Mouse (Mus musculus) spleen, postnatal 4 days (tissue): ENCODE results near the gene Hnrnpab.

Experiments used
- DNase-seq, 2 experiments: peaks; one replicate each; pipeline ENCODE4 v3.0.0; 2022; ENCODE audit warnings: low spot score in 2 of 2

Hnrnpab gene

DNA sequence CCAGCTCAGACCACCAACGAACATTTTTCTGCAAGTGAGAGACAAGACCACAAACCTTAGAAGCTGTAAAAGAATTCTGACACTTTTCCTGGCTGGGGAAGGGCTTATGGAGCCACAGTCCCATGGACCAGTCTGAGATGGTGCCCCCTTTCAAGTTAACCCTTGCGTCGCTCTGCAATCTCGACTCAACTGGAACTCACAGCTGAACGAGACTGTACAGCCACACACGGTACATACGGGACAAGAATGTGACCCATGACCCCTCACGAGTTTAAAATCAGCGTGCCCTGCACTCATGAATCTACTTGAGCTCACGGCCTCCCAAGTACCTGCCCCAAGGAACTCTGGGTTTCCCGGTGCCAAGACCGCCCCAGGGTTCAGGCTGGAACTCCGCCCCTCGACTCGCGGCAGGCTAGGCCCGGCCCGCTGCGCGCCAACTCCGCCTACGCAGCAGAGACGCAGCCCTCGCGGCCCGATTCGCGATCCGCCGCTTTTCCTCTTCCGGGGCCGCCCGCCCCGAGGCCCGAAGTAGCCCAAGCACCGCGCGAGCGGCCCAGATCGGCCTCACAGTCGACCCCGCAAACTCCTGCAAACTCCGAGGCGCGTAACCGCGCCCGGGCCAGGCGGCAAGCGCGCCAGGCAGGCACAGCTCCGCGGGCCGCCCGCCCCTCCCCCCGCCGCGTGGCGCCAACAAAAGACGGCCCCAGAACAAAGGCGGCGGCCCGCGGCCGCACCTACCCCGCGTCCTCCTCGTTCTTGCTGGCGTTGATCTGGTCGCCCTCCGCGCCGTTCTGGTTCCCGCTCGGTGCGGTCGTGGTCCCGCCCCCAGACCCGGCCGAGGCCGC lies 823 bp downstream of the Hnrnpab start:
- peak; percentile 88 to 93 for DNase-seq

DNA sequence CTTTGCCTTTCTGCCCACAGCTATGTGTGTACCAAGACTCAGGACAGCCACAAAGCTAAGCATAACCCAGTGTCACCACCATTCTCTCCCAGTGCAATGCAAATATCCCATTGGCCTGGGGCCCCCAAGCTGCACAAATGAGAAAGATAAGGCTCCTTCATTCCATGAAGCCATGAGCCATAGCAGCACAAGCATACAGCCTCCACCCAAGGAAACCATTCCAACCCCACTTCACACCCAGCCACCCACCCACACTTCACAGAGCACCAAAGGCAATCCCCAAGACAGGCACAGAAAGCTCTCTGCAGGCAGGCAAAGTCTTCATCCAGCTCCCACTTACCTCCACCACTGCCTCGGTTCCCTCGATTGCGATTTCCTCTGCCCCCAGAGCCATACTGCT lies 4.4 kb downstream of the Hnrnpab start:
- no peak for DNase-seq

DNA sequence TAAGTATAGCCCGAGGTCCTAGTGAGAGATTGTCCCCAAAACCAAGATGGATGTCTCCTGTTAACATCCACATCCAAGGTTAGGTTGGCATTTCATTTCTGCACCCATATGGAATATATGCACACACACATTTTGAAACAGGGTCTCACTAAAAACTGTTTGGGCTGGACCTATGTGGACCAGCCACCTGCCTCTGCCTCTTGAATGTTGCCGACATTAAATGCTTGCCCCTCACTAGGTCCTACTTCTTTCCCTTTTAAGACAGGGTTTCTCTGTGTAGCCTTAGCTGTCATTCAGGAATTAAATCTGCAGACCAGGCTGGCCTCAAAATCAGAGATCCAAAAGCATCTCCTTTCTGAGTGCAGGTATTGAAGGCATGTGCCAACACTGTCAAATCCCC lies 9.1 kb downstream of the Hnrnpab start:
- DNase-seq: no peak

DNA sequence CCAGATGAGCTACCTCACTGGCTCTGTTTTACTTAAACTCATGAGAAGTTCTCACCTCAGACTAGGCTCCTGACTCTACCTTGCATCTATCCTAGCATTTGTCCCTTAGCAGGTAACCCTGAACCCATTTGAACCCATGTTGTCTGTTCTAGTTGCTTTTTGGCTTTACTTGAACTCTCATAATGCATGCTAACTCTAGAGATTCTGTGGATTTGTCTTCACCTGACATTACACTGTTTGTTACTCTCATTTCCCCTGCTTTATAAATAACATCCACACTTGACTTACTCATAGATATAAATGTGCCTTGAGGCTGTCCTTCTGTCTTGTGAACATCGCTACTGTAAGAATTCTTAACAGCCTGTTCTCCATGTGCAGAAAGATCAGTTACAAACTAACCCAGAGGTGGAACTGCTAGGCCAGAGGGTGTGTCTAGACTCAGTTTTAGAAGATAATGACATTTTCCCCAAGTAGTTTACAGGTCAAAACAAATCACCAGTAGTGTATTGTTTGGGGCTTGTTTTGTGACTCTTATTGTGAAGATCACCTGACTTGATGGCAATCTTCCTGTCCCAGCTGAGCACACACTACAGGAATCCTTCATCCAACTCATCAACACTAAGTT lies 11.1 kb downstream of the Hnrnpab start:
- no peak for DNase-seq

DNA sequence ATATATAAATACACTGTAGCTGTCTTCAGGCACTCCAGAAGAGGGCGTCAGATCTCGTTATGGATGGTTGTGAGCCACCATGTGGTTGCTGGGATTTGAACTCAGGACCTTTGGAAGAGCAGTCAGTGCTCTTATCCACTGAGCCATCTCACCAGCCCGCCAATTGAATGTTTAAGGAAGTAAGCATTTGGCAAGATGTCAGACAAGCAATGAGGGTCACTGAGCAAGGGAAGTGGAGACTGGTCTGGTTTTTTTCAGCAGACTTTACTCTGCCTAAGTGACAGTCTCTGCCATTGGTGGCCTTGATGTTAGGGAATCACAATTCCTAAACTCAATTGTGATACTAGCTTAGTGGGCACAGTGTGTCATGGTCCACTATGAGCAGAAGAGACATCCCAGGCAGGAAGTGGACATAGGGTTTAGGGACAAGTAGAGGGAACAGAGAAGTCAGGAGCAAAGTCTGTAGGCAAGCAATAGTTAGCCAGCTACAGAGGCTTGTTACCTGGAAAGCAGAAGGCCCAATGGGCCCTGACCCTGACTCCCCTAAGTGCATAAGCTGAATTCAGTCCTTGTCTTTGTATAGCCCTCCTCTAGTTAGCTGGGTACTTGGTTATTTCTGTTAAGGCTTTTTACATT lies 11.8 kb downstream of the Hnrnpab start:
- DNase-seq: no peak

DNA sequence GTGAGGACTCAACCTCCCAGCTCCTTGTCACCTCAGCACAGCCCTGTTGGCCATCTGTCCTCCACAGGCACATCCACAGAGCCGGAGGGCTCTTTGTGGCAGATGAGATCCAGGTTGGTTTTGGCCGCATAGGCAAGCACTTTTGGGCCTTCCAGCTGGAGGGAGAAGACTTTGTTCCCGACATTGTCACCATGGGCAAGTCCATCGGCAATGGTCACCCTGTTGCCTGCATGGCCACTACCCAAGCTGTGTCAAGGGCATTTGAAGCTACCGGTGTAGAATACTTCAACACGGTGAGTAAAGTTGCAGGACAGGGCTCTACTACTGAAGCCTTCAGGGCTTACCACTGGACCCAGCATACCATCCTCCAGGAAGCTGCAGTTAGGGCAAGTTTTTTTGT lies 12.8 kb downstream of the Hnrnpab start:
- no peak for DNase-seq

DNA sequence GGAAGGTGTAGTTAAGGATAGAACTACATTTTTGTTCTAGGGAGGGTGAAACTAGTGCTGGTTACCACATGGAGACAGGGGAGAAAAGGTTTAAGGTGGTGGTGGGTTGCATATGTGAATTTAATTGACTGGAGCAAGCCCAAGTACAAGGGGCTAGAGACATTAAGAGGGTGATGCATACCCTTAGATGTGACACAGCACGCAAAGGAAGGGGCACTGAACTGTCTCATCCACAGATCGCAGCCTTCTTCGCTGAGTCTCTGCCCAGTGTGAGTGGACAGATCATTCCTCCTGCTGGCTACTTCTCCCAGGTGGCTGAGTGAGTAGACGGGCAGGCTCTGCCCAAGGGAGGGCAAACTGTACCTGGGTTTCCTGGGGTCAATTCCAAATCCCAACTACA lies 13.3 kb downstream of the Hnrnpab start:
- DNase-seq: no peak

DNA sequence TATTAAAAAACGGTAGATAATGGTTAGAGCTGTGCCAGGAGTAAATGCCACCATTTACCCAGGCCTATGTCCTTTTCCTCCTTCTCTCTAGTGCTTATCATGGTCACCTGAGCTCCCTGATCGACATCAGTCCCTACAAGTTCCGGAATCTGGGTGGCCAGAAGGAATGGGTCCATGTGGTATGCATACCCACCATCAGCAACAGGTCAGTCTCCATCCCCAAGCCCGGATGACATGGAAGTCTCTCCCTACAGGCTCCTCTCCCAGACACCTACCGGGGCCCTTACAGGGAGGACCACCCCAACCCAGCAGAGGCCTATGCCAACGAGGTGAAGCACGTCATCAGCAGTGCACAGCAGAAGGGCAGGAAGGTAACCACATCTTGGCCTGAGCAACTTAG lies 14.7 kb downstream of the Hnrnpab start:
- no peak for DNase-seq

DNA sequence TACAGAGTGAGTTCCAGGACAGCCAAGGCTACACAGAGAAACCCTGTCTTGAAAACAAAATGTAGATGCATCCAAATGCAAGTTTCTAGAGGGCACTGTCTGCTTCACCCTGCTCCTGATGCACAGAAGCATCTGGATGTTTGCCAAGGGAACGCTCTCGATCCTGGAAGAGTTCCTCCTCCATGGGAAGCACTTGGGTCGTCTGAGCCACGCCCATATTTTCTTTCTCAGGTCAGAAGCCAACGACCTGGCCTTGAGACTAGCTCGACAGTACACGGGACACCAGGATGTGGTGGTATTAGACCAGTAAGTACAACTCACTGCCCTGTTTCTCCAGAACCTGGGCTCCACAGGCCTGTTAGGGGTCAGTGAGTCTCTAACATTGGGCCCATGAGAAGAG lies 15.5 kb downstream of the Hnrnpab start:
- DNase-seq: no peak

DNA sequence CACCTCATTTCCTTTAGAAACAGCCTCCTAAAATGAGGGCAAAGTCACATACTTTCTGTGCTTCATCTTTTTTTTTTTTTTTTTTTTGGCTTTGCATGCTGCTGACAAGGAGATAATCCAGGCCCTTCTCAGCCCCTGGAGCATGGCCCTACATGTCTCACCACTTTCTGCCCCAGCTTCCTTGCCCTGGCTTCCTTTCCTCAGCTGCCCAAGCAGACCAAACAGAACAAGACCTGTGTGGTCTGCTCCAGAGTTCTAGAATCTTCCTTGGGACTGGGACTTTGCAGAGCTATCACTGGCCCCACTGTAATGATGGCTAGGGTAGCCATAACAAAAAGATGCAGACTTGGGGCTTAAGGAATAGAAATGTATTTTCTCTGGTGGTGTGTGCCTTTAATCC lies 16.6 kb downstream of the Hnrnpab start:
- DNase-seq: no peak

DNA sequence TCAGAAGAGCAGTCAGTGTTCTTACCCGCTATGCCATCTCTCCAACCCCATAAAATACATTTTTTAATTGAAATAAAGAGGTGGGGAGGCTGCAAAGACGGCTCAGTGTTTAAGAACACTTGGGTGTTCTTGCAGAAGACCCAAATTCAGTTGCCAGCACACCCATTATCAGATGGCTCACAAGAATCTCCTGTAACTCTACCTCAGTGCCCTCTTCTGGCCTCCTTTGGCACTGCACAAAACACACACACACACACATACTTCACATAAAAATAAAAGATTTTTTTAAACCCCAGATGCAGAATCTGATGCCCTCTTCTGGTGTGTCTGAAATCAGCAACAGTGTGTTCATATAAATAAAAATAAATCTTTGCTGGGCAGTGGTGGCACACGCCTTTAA lies 17.8 kb downstream of the Hnrnpab start:
- no peak for DNase-seq

DNA sequence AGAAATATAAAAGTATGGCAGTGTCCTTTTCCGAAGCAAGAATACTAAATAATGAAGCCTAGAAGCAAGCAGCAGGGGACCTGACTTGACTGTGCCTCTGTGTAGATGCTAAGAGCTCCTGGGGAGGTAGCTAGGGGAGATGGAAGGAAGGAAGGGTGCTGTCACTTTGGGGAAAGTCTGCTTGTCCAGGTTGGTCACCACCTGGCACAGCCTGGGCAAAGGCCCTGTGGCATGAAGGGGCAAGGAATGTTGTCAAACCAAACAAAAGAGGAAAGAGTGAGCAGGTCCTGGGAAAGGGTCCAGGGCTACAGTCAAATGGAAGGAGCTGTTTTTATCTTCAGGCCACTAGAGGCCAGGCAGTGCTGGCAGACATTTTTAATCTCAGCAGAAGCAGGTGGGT lies 19.6 kb downstream of the Hnrnpab start:
- no peak for DNase-seq

DNA sequence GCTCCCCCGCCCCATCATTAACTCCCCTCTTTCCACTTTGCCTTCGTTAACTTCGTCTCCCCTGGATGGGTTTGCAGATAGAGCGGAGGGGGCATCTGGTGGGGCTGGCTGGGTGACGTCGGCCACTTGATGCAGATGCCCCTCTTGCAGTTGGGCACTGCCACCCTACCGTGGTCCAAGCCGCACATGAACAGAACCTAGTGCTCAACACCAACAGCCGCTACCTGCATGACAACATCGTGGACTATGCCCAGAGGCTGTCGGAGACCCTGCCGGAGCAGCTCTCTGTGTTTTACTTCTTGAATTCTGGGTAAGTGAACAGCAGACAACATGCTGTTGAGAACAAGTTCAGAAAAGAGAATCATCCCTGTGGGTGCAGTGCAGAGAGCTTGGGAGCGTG lies 20.2 kb downstream of the Hnrnpab start:
- DNase-seq: no peak

DNA sequence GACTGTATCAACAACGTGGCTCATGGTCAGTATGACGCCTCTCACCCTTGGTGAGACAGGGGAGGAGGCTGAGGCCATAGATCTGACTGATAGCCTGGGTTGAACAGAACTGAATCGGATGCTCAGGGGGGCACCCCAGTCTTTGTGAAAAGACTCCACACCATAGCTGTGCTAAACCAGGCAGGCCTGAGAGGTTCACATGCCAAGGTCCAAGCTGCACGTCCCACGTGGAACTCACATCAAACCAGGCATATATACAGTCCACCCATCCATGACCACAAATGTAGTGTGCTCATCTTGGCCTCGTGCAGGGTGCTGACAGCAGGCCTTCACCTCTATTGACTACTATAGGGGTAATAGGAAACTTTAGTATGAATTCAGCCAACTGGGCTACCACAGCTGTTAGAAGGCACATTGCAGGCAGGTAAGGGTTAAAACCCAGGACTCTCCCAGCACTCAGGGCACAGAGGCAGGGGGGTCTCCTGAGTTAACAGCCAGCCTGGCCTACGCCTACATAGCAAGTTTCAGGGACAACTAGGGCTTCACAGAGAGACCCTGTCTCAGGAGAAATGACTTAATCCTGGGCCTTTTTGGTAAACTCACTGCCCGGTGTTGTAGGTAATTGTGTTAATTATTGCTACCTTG lies 20.9 kb downstream of the Hnrnpab start:
- no peak for DNase-seq

DNA sequence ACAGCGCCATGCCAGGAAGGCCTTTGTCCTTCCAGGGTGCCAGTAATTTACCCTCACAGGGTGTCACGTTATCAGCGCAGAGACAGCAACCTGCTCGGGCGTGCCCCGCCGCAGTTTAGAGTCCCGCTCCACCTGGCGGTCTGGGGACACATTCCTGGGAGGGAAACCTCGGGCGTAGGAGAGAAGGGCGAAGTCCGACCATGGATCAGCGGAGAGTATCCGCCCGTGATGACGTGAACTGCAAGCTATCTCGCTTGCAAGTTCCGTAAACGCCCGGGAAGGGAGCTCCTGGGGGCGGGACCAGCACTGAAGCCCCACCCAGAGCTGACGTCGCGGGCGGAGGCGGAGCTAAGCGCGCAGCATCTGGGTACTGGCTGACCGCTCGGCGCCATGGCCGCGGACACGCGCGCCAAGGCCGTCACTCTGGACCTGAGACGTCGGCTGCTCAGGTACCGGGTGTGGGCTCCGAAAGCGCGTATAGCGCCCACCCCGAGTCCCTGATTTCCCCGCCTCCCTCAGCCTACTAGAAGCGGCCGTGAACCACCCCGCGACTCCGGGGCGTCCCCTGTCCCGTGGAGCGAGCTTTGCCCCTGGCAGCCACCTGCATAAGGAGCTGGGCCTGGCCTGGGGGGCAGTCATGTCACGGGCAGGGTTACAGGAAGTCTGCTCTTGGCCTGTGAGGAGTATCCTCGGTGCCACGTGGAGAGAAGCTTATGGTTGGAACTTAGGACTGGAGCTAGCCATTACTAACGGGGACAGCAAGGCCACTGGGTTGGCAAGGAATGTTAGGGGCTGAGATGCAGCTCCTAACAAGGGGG lies 22.0 kb downstream of the Hnrnpab start, which contains the start of gene Phykpl:
Gene Phykpl, plus strand, starts transcription at position 327 of the 818 bp plus-strand sequence.
- peak; percentile 97 to 98 for DNase-seq

DNA sequence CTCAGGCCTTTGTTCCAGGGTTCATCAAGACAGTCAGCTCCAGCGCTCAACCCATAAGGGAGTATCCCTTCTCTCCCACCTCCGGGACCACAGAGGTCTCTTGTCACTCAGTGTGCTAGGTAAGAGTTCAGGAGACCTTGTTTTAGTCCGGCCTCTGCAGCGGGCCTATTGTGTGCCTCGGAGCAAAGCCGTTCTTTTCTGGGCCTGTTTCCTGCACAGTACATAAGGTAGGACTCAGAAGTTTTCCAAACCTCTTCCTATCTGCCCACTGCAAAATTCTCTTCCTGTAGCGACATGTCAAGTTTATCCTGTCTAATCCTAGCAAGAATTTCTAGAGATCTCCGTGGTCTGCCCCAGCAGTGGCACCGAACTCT lies 22.6 kb downstream of the Hnrnpab start:
- peak in 1 of 2 experiments; percentile 72 for DNase-seq

DNA sequence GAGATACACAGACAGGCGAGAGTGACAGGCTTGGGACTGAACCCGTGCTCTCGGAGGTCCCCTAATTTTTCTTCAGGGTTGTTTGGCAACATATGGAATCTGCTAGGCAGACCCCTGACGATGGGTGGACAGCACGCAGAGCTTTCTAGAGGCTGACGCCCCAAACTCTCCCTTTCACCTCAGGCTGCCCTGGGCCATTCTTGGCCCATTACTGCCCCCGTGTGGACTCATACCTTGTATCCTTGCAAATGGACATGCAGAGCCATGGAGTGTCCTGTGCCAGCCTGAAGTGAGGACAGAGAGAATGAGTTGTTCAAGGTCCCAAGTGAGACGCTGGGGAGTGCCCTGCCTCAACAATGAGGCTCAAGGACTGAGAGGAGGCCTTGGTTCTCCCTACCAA lies 23.9 kb downstream of the Hnrnpab start:
- DNase-seq: peak; percentile 79 to 91

DNA sequence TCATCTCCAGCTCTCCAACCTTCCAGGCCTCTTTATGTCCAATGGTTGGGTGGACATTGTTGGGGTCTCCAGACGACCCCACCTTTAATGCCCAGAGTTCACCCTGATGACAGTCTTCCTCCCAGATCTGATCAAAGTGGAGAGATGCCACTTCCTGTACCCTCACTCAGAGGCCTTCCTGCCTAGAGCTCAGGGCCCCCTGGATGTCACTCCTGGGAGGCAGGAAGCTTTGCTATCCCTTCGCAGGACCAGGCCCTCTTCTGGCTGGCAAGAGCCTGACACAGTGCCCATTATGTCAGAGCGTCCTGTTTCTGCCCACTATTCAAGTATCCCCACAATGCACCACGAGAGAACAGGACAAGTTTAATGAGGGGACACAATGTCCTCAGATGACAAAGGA lies 27.6 kb downstream of the Hnrnpab start:
- DNase-seq: no peak

DNA sequence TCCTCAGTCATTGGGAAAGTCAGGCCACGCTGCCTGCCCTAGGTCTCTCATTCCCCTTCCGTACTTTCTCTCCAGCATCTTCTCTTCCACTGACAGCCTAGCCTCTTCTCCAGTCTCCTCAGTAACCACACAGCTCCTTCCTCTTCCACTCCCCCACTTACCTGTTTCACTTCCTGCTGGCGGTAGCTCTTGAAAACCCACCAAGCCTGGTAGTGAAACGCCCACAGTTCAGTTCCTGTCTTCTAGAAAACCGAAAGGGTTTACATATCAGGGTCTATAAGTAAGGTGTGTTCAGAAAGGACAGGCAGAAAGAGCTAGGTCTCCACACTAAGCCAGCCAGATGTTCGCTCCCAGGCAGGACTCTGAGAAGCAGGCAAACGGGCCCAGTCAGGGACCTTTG lies 29.1 kb downstream of the Hnrnpab start:
- no peak for DNase-seq

DNA sequence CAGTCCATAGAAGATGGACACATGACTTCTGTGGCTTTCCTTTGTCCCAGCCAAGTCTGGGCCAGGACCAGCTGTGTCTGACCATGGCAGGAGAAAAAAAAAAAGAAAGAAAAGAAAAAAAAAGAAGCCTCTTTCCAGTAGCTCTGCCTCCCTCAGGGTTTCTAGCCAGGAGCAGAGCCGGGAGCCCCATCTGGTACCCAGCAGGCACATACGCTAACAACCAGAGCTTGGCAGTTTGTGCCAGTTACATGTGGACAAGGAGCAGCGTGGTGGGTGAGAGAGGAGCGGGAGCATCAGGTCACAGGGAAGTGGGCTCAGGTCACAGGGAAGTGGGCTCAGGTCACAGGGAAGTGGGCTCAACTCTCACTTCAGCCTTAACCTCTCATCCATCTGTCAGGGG lies 30.2 kb downstream of the Hnrnpab start:
- no peak for DNase-seq

DNA sequence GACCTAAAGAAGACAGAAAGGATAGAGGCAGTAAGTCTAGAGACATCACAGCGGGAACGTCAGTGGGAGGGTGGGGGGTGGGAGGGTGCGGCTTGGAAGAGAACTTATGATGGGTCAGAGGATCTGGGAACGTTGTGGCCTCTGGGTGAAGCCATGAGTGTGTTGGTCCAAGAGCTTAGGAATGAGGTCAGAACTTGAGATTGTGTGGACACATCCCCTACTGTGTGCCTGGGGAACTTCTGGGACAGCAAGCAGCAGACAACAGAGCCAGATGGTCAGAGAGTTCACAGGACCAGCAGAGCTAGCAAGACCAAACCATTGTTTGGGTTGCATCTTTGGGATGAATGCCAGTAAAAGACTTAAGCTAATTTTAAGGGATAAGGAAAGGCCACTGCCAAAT lies 37.8 kb downstream of the Hnrnpab start:
- DNase-seq: no peak

DNA sequence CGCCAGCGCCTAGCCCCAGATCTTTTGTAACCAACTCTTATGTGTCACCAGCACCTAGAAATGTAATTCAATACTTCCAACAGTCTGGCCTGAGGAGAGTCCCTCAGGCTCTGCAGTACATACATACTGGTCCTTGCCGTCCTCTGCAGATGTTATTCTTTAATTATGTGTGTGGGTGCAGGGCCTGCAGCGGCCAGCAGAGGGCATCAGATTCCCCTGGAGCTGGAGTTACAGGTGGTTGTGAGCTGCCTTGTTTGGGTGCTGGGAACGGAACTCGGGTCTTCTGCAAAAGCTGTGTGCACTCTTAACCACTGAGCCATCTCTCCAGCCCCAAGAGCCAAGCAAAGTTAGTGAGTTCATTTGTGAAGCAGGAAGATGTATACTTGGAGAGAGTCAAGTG lies 40.7 kb downstream of the Hnrnpab start:
- DNase-seq: no peak
